Mouse (Mus musculus): Measurements from ENCODE around the gene Cep63. TPM values are rescaled to one million over a fixed set of nuclear protein-coding genes. Genes with fewer than 3 reads are reported as not detected.

The Cep63 gene
- polyA plus RNA-seq (2012; rRNA removed), result 6.3 and 7.0 TPM in 2 replicates

DNA sequence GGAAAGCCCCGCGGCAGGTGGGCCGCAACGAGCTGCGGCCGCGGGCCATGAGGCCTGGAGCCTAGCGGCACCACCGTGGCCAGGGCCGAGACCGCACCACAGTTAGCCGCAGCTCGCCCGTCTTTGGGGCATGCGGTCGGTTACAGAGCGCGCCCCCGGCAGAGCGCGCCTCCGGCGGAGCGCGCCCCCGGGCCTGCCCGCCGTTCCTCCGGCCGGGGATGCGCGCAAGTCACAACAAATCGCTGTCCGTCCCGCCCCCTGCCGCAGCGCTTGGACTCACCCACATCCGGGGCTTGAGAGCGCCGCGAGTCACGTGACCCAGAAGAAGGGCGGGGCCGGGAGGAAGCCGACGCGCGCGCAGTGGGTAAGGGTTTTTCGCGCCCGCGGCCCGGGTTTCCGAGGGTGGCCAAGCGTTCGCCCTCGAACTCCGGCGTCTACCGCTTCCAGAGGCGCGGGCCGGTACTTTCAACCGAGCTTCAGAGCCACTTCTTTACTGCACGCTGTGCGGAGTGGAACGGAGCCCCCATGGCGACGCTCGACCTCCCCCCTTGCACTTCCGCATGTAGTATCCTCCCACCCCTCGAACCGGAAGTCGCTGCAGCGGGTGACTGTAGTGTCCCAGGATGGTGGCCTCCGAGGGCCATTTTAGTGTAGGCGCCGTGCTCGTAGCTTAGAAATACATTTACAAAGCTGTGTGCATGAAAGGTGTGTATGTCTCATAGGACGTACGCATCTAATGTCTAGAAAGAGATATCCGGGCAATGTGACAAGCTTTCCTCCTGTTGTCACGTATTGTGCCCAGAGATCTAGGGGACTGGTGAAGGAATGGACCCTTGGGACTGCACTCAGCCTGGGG, at the start of gene Cep63, which contains the start of gene Anapc13:
Gene Cep63, minus strand, starts transcription at position 552 of the 856 bp plus-strand sequence.
Gene Anapc13, plus strand, starts transcription at position 314 of the 856 bp plus-strand sequence.

Other genes with a start within 250 kb of the Cep63 start
- gene Ky, start 120.8 kb downstream of the Cep63 start, polyA plus RNA-seq (2012; rRNA removed), result under 0.01 TPM in 1 of 2 replicates, not detected in the other
- 95.8 and 115 TPM in 2 replicates for gene Anapc13, start 238 bp downstream of the Cep63 start, polyA plus RNA-seq (2012; rRNA removed)
- 5.7 and 6.5 TPM in 2 replicates for gene Amotl2, start 90.1 kb upstream of the Cep63 start, polyA plus RNA-seq (2012; rRNA removed)
- 12.7 and 12.8 TPM in 2 replicates for gene Ryk, start 208.4 kb upstream of the Cep63 start, polyA plus RNA-seq (2012; rRNA removed)

Measured in liver, embryonic 18 days (tissue).